Mouse (Mus musculus) limb, embryonic 14.5 days (tissue): ENCODE data around the gene P2rx6. TPM values are rescaled to one million over a fixed set of nuclear protein-coding genes. Genes with fewer than 3 reads are reported as not detected.
"Not testable (repeated sequence)": the region's sequence is repeated elsewhere in the genome, so short reads cannot be mapped to it uniquely, and the experiment has no call there.

Experiments used
- ATAC-seq: fragments of 200-750 bp; cut with Nextera tagmentation; 2 replicates; pipeline ENCODE4 v1.8.0; 2017; ENCODE audit warnings: low read depth, moderate number of reproducible peaks, moderate TSS enrichment; ENCODE audit not compliant: low FRiP score
- DNase-seq: peaks from one replicate; pipeline ENCODE4 v3.0.0-alpha.2; 2015; ENCODE audit warnings: low spot score
- H3K27ac ChIP-seq: fragments of 300-500 bp; sonication (generic); replicated peaks from 2 replicates; pipeline ENCODE4 v1.5.1; 2014; ENCODE audit warnings: low read depth, mild to moderate bottlenecking, low read length, moderate library complexity, mixed read lengths
- H3K27me3 ChIP-seq: fragments of 300-500 bp; sonication (generic); 2 replicates; pipeline ENCODE4 v1.6.1; 2014; ENCODE audit warnings: low read length, mixed read lengths; ENCODE audit not compliant: control insufficient read depth, insufficient read depth
- H3K36me3 ChIP-seq: fragments of 300-500 bp; sonication (generic); 2 replicates; pipeline ENCODE4 v1.6.1; 2014; ENCODE audit warnings: mild to moderate bottlenecking, low read length, moderate library complexity, mixed read lengths; ENCODE audit not compliant: control insufficient read depth, insufficient read depth
- H3K4me1 ChIP-seq: fragments of 300-500 bp; sonication (generic); 2 replicates; pipeline ENCODE4 v1.6.1; 2014; ENCODE audit warnings: antibody characterized with exemption, low read length, mixed read lengths; ENCODE audit not compliant: control insufficient read depth, insufficient read depth
- H3K4me2 ChIP-seq: fragments of 300-500 bp; sonication (generic); replicated peaks from 2 replicates; pipeline ENCODE4 v1.6.1; 2014; ENCODE audit warnings: low read depth, mild to moderate bottlenecking, low read length, moderate library complexity; ENCODE audit not compliant: severe bottlenecking
- H3K4me3 ChIP-seq: fragments of 300-500 bp; sonication (generic); replicated peaks from 2 replicates; pipeline ENCODE4 v1.5.1; 2014; ENCODE audit warnings: low read length
- H3K9ac ChIP-seq: fragments of 300-500 bp; sonication (generic); 2 replicates; pipeline ENCODE4 v1.6.1; 2014; ENCODE audit warnings: mild to moderate bottlenecking, low read depth, low read length, moderate library complexity; ENCODE audit not compliant: severe bottlenecking
- H3K9me3 ChIP-seq: fragments of 300-500 bp; sonication (generic); 2 replicates; pipeline ENCODE4 v1.6.1; 2016; ENCODE audit warnings: low read length; ENCODE audit not compliant: control insufficient read depth
- POLR2A ChIP-seq: fragments of 200-500 bp; IDR thresholded peaks from 2 replicates; pipeline ENCODE4 v1.8.0; 2012; ENCODE audit warnings: inconsistent platforms, mild to moderate bottlenecking, moderate library complexity, borderline replicate concordance; ENCODE audit not compliant: insufficient read depth, insufficient read length; ENCODE audit errors: extremely low read depth
- WGBS: fragments of 180-500 bp; shearing (Covaris S2); extraction: QIAGEN DNeasy Blood & Tissue Kit; methylation state at CpG from one replicate; pipeline ENCODE4 v1.1.7; 2014; 5-methylcytosine and 5-hydroxymethylcytosine counted together
- polyA plus RNA-seq, 2 experiments: library from polyadenylated mRNA; depleted of rRNA in 1 of 2; stranded (reverse) in 1 of 2; unstranded in 1 of 2; fragments of >200 nt; fragmentation: Nextera tagmentation in 1 of 2; extraction: Ambion mirVana in 1 of 2; gene quantifications; 2 replicates each; pipeline versions ENCODE4 v1.2.1 to v1.2.3; 2012 to 2014

Gene P2rx6
- polyA plus RNA-seq, 2 experiments = 0.47 to 0.99 TPM

DNA sequence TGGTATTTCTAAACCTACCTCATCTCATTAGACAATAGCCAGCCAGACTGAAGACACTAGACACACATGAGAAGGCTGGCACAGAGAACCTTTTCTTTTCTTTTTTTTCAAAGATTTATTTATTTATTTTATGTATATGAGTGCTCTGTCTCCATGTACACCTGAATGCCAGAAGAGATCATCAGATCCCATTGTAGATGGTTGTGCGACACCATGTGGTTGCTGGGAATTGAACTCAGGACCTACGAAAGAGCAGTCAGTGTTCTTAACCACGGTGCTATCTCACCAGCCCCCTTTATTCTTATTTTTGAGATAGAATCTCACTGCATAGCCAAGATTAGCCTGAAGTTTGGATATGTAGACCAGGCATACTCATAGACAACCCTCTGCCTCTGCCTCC is 25.1 kb upstream of the P2rx6 start:
- no peak for TF ChIP-seq POLR2A
- no peak overlapping the region for H3K9ac ChIP-seq
- no peak overlapping the region for H3K4me3 ChIP-seq
- H3K4me2 ChIP-seq = no peak overlapping the region
- H3K9me3 ChIP-seq = no peaks in the 10 kb centered on the region
- H3K27ac ChIP-seq = no peak overlapping the region
- no peaks in the 10 kb centered on the region for H3K36me3 ChIP-seq
- ATAC-seq = no peak
- no peaks in the 10 kb centered on the region for H3K27me3 ChIP-seq
- DNase-seq = no peak
- 87% methylated on average over 3 of the region's 3 CpGs for WGBS
- H3K4me1 ChIP-seq = peaks cover 4% of the 10 kb centered on the region

DNA sequence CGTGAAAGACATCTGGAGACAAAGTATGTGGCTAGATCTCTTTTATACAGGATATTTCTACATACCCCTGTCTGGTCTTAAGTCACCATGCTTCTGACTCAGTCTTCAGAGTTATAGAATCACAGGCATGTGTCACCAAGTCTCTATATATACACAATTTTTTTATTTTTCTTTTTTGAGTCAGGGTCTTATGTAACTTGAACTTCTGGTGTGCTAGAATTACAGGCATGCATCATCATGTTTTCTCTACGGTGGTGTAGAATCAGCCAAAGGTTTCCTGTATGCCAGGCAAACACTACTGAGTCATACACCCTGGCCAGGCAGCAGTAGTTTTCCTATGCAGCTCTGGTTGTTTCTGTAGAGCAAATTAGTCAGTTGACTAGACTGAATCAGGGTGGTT is 19.1 kb upstream of the P2rx6 start:
- 64% methylated on average over 2 of the region's 2 CpGs for WGBS
- H3K27ac ChIP-seq = no peak overlapping the region
- H3K4me1 ChIP-seq = no peaks in the 10 kb centered on the region
- no peak overlapping the region for H3K4me2 ChIP-seq
- no peaks in the 10 kb centered on the region for H3K36me3 ChIP-seq
- no peak overlapping the region for H3K4me3 ChIP-seq
- H3K27me3 ChIP-seq = no peaks in the 10 kb centered on the region
- H3K9ac ChIP-seq = no peak overlapping the region
- ATAC-seq (no peak), DNase-seq (no peak)
- H3K9me3 ChIP-seq = no peaks in the 10 kb centered on the region
- TF ChIP-seq POLR2A = no peak

DNA sequence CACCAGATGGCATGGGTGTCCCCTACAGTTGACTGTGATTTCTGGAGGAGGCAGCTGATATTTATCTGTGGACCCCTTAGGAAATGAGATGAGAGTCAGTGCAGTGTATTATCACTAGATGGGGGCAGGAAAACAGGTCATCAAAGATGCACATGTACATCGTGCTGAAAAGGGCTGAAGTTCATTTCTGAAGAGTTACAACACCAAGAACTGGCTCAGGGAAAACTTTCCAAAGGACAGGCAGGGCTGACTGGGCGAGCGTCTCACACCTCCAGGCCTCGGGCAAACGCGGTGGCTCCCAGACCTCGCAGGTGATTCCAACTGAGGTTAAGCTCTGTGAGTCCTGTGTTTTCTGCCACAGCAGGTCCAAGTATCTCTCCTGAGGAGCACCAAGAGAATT is 8.8 kb upstream of the P2rx6 start:
- TF ChIP-seq POLR2A = no peak
- WGBS = 69% methylated on average over 7 of the region's 7 CpGs
- Histone ChIP-seq H3K9me3 (no peaks in the 10 kb centered on the region), H3K36me3 (no peaks in the 10 kb centered on the region), H3K27me3 (no peaks in the 10 kb centered on the region), H3K27ac (no peak overlapping the region), H3K4me1 (0 out of 2 replicates have a peak, but pooled peaks cover 10% of the 10 kb centered on the region), H3K4me2 (no peak overlapping the region), H3K9ac (no peak overlapping the region), H3K4me3 (no peak overlapping the region)
- ATAC-seq (no peak), DNase-seq (no peak)

DNA sequence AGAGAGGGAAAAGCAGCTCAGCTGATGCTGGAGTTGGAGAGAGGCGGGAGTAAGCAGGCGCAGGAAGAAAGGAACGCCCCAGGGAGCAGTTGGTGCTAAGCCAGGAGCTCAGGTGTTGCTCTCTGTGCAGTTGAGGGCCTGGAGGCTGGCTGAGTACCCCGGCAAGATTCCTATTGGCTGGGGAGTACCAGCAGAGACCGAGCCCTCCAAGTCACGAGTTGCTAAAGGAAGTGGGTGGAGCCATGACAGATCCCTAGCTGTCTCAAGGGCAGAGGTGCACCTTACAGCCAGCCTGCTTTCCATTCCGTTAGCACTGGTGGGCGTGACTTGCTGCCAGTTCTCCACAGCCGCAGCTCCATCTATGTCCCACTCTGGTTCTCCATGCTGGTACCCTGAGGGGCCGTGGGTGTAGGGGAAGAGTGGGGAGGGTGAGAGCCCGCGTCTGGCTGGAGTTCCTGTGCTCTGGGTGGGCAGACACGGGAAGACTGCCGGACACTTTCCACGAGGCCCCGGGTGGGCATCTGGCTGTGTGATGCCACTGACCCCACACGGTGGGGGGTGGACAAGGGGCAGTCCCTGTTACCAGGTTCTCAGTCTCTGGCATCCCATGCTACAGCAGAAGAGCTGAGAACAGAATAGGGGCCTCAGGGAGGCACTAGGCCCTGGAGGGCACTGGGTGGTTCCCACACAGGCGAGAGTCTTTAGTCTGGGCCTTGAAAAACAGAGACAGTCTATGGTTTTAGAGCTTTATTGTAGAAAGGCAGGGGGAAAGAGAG is 7.6 kb upstream of the P2rx6 start:
- H3K9me3 ChIP-seq = no peaks in the 10 kb centered on the region
- peak overlapping the region; percentile 56; the same call in 1 of the 2 replicates for H3K27ac ChIP-seq
- H3K4me3 ChIP-seq = peak overlapping the region; percentile 14; the same call in 1 of the 2 replicates
- peak; percentile 83 for DNase-seq
- ATAC-seq = peak; percentile 87
- peak overlapping the region; percentile 44 for H3K4me2 ChIP-seq
- H3K4me1 ChIP-seq = peaks cover 19% of the 10 kb centered on the region
- no peak for TF ChIP-seq POLR2A
- H3K36me3 ChIP-seq = no peaks in the 10 kb centered on the region
- no peaks in the 10 kb centered on the region for H3K27me3 ChIP-seq
- WGBS = 10% methylated on average over 18 of the region's 18 CpGs
- H3K9ac ChIP-seq = peak overlapping the region; percentile 3; the same call in 1 of the 2 replicates

DNA sequence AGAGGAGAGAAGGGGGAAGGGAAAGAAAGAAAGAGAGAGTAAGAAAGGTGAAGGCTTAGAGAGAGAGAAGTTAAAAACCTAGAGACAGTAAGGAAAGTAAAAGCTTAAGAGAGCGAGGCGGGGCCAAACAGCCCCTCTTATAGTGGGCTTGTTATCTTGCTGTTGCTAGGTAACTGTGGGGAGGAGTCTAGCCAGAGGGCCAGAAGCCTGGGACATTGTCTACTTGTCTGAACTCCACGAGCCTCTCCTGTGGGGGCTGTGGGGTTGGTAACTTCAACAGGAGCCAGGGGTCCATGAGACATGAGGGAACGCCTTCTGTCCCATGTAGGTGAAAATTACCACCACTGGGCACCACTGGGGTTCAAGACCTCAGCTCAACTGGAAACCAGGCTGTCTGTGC is 7.0 kb upstream of the P2rx6 start:
- H3K36me3 ChIP-seq, H3K9ac ChIP-seq, H3K9me3 ChIP-seq, ATAC-seq, H3K4me3 ChIP-seq, H3K27me3 ChIP-seq: not testable (repeated sequence)
- Histone ChIP-seq H3K4me1 (peaks cover 20% of the 10 kb centered on the region), H3K27ac (peak overlapping the region; percentile 56; the same call in 1 of the 2 replicates), H3K4me2 (peak overlapping the region; percentile 44; the same call in 1 of the 2 replicates)
- 29% methylated on average over 4 of the region's 4 CpGs for WGBS
- DNase-seq = peak; percentile 28
